Mouse (Mus musculus): ENCODE results near the gene Fam234a.
"Not testable (repeated sequence)": the region's sequence is repeated elsewhere in the genome, so short reads cannot be mapped to it uniquely, and the experiment has no call there.

Fam234a gene

DNA sequence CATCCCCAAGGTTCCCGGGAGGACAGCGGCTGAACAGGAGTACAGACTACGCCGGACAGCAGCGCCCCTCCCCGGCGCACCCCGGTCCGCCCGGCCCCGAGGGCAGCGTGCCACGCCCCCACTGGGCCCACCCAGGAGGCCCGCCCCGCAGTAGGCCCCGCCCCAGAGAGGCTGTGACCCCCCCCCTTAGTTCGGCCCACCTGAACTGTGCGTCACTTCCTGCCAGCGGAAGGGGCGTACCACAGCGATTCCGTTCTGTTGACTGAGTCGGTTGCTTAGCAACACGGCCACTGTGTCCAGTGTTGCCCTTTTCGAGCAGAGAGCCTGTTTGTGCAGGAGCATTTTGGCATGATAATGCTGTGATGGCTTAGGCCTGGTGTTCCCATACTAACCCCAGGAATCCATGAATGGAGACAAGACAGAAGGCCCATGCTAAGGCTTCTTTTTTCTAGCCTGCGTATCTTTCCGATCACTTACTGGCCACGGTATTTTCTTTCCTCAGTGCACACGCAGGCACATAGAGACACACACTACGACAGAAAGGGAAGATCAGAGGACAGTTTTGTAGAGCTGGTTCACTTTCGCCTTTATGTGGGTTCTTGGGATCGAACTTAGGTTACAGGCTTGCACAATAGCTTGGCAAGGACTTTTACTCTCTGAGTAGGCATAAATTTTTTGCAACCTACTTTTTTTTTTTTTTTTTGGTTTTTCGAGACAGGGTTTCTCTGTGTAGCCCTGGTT is at the start of gene Fam234a:
TSS of gene Fam234a (minus strand) at position 142 of the 741 bp plus-strand sequence.
- peak; percentile 77 to 86 for DNase-seq (ENCODE audit: low read depth in 2 of 2, low spot score in 2 of 2)

DNA sequence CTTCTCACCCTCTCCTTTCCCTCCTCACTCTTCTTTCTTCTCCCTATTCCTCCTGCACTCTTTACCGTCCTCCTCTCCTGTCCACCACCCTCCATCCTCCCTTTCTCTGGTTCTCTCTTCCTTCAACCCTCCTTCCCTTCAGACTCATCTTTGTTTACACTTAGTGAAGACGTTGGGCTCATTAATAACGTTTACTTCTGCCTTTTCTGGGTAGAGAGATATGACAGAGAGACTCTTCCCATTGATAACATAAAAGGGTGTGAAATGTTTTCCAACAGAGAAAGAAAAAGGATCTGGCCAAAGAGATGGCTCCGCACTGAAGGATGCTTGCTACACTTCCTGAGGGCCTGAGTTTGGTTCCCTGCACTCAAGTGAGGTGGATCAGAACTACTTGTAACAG is 45.4 kb upstream of the Fam234a start:
- DNase-seq (ENCODE audit: low read depth in 2 of 2, low spot score in 2 of 2), result no peak

DNA sequence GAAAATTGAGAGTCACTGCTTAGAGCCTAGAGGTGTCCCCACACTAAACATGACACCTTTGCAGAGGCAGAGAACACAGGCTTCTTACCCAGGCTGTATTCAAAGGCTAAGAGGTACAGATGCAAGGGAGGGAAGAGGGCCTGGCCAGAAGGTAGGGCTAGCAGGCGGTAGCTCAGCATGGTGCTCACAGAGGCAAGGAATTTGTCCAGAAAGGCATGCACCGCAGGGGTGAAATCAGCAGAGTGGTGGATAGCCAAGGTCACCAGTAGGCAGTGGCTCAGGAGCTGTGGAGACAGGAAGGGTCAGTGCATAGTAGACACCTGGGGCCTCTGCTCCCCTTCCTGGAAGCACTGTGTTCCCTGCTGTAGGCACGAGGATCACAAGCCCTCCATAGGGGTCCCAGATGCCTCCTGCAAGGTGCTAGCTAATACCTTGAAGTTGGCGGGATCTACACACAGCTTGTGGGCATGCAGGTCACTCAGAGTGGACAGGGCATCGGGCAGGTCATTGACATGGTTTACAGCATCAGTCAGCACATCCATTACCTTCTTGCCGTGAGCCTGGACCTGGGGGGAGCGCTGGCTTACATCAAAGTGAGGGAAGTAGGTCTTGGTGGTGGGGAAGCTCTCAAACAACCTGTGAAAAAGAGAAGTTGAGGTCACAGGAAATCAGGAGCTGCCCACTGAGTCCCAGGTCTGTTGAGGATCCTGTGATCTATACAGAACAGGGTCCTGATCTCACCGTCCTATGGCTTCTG is 42.3 kb upstream of the Fam234a start:
- no peak for DNase-seq (ENCODE audit: low read depth in 2 of 2, low spot score in 2 of 2)

DNA sequence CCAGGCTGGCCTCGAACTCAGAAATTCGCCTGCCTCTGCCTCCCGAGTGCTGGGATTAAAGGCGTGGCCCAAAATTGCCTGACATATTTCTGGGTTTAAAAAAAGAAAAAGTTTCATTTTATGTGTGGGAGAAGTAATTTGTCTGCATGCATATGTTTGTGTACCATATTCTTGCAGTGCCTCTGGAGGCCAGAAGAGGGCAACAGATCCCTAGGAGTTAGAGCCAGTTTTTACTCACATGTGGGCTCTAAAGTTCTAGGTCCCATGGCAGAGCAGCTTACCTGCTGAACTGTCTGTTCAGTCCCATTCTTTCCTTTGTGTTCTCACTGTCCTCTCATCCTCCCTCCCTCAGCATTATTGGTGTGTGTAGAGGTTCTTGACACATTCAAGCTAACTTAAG is 32.7 kb upstream of the Fam234a start:
- peak; percentile 16 to 31 for DNase-seq (ENCODE audit: low read depth in 2 of 2, low spot score in 2 of 2)

GRCm38 (mm10) chr17:26275933-26276332 is 31.9 kb upstream of the Fam234a start:
- no peak for DNase-seq (ENCODE audit: low read depth in 2 of 2, low spot score in 2 of 2)

DNA sequence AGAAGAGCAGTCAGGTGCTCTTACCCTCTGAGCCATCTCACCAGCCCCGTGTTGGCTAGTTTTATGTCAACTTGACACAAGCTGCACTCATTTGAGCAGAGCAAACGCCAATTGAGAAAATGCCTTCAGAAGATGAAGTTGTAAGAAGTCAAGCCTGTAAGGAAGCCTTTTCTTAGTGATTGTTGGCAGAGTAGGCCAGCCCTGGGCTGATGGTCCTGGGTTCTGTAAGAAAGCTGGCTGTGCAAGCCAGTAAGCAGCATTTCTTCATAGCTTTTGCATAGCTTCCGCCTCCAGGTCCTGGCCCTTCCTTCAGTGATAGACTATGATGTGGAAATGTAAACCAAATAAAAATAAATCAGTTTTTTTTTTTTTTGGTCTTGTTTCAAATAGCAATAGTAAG is 28.5 kb upstream of the Fam234a start:
- DNase-seq (ENCODE audit: low read depth in 2 of 2, low spot score in 2 of 2), result no peak

- not testable (repeated sequence) for DNase-seq (ENCODE audit: low read depth in 2 of 2, low spot score in 2 of 2)
Observed at GRCm38 (mm10) chr17:26269577-26269976, 25.5 kb upstream of the Fam234a start.

GRCm38 (mm10) chr17:26268851-26269250 is 24.8 kb upstream of the Fam234a start:
- DNase-seq (ENCODE audit: low read depth in 2 of 2, low spot score in 2 of 2), result no peak

DNA sequence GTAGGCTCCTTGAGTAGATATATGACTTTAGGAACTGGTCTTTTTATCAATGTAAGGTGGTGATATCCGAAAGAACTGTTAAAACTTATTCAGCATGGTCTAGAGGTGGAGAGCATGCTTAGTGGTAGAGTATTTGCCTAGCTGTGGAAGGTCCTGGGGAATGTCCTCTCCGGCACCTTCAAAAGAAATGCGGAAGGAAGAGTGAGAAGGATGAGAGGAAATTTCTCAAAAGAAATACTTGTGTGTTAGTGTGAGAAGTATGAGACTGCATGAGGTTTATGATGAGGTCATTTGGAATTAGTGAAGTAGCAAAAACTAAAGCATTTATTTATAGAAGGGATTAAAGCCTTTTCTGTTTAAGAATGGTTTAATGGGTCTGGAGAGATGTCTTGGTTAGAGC is 18.3 kb upstream of the Fam234a start:
- DNase-seq (ENCODE audit: low read depth in 2 of 2, low spot score in 2 of 2), result no peak

DNA sequence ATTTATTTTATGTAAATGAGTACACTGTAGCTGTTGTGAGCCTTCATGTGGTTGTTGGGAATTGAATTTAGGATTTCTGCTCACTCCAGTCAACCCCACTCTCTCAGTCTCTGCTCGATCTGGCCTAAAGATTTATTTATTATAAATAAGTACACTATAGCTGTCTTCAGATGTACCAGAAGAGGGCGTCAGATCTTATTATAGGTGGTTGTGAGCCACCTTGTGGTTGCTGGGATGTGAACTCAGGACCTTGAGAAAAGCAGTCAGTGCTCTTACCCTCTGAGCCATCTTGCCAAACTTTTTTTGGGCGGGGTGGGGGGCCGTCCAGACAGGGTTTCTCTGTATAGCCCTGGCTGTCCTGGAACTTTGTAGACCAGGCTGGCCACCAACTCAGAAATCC is 17.8 kb upstream of the Fam234a start:
- DNase-seq (ENCODE audit: low read depth in 2 of 2, low spot score in 2 of 2), result no peak

DNA sequence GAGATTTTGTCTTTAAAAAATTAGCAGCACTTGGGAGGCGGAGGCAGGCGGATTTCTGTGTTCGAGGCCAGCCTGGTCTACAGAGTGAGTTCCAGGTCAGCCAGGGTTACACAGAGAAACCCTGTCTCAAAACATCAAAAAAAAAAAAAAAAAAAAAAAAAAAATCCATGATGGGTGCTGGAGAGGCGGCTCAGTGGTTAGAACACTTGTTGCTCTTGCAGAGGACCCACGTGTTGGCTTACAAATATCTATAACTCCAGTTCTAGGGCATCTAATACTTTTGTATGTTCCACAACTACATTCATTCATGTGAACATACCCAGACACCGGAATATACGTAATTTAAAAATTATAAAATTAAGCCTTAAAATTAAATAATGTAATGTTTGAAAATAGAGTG is 11.3 kb upstream of the Fam234a start:
- no peak for DNase-seq (ENCODE audit: low read depth in 2 of 2, low spot score in 2 of 2)

DNA sequence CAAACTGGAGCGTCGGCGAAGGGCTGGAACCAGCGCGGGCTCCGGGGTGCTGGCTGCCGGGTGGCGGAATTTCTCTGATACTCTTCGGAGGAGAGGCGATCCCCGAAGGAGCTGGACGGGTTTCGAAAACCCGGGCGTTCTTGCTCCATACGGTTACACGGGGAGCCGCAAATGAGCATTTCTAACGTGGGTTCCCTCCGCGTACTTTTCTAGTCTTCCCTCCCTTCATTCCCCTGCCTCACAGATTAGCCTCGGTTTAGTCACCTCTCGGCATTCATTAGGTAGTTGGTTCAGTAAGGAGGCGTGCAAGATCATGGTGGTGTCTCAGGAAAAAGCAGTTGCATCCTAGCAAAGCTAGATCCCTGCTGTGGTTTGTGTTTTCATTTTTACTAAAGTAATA is 9.4 kb upstream of the Fam234a start:
- DNase-seq (ENCODE audit: low read depth in 2 of 2, low spot score in 2 of 2), result no peak

DNA sequence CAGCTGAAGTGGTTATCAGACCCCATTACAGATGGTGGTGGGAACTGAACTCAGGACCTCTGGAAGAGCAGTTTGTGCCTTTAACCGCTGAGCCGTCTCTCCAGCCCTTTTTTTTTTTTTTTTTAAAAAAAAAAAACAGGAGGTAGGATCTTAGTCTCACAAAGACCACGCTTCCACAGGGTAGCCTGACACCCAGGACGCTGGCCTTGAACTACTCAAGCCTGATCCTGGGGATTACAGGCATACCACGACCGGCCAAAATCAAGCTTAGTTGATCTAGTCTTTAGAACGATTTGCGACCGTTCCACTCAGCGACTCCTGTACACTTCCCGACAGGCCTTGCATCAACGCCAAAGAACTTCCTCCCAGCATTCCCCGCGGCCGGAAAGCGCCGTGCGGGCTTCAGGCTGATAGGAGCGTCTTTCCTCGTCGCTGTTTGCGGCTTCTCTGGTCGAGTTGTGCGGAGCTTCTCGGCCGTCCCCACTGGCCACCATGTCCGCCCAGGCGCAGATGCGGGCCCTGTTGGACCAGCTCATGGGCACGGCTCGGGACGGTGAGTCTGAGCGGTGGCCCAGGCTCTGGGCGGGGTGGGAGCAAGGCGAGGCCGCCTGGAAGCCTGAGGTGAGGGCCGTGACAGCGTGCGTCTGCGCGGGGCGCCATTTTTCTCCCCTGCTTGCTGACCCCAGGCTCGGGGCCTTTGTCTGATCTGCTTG is 8.7 kb upstream of the Fam234a start, which contains the start of gene Luc7l:
TSS of gene Luc7l (plus strand) at position 358 of the 713 bp plus-strand sequence.
- peak; percentile 86 to 87 for DNase-seq (ENCODE audit: low read depth in 2 of 2, low spot score in 2 of 2)

GRCm38 (mm10) chr17:26251886-26252538 is 8.0 kb upstream of the Fam234a start:
- no peak for DNase-seq (ENCODE audit: low read depth in 2 of 2, low spot score in 2 of 2)

GRCm38 (mm10) chr17:26243471-26244100 is 456 bp downstream of the Fam234a start:
- peak; percentile 69 to 73 for DNase-seq (ENCODE audit: low read depth in 2 of 2, low spot score in 2 of 2)

DNA sequence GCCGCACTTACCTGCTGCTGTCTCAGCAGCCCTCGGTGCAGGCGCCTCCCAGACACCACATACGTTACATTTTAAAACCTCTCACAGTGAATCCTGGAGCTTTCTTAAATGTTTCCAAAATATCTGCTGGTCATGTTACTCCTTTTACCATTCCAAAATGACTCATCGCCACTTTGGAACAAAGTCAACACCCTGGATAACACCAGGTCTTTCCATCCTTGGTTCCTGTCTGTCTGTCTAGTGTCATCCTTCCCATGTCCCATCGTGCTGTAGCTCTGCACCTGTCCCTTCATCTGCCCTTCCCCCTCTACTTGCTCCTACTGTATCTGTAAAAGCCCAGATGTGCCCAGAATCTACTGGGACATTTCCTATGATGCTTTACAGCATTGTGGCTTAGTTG is 3.1 kb downstream of the Fam234a start:
- no peak for DNase-seq (ENCODE audit: low read depth in 2 of 2, low spot score in 2 of 2)

DNA sequence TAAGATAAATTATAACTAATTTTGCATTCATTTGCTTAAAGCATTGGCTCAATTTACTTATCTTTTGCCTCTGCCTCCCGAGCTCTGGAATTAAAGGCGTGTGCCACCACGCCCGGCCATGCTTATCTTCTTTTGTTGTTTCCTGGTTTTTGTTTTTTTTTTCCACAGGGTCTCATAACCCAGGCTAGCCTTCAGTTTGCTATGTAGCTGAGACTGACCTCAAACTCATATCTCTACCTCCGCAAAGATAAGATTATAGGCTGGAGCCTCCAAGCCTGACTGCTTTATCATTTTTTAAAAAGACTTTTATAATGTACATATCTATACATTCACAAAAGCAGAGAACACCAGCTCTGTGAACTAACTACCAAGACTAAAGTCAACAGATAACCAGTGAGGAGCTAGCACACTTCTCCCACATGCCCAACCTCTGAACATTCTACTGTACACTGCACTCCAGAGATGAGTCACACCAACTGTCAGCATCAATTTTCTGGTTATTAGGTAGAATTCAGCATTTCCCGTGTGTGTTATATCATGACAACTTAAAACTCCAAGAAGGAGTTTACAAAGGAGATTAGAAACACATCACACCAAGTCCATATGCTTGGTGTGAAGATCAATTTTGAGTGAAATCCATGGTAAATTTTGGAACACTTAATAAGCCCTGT is 3.8 kb downstream of the Fam234a start:
- no peak for DNase-seq (ENCODE audit: low read depth in 2 of 2, low spot score in 2 of 2)

- DNase-seq (ENCODE audit: low read depth in 2 of 2, low spot score in 2 of 2), result no peak
Observed at GRCm38 (mm10) chr17:26239551-26239950, 4.5 kb downstream of the Fam234a start.

DNA sequence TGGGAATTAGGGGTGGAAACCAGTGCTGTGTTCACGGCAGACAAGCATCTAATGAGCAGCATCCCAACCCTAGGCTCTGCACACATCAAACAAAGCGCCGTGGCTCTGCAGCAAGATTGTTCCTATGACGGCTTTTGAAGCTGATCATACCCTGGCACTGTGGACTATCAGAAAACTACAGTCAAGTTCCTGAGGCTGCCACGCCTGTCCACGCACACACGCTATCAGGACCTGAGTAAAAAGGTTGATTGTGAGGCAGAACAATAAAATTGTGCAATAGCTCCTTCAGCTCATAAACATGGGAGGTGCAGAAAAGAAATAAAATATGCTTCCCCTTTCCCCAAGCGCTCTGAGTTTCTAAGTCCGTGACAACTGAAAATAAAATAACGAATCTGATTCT is 6.4 kb downstream of the Fam234a start:
- DNase-seq (ENCODE audit: low read depth in 2 of 2, low spot score in 2 of 2), result no peak

GRCm38 (mm10) chr17:26235077-26235815 is 8.8 kb downstream of the Fam234a start:
- DNase-seq (ENCODE audit: low read depth in 2 of 2, low spot score in 2 of 2), result no peak

Data from CD8-positive naive resting alpha-beta T cell, adult 2 months (primary cell).